Mouse (Mus musculus): ENCODE measurements around the gene Zfp760.
A peak's percentile ranks its signal among the peaks of the same experiment; 100 is the strongest.
"Not testable (repeated sequence)": the region's sequence is repeated elsewhere in the genome, so short reads cannot be mapped to it uniquely, and the experiment has no call there.

The Zfp760 gene

DNA sequence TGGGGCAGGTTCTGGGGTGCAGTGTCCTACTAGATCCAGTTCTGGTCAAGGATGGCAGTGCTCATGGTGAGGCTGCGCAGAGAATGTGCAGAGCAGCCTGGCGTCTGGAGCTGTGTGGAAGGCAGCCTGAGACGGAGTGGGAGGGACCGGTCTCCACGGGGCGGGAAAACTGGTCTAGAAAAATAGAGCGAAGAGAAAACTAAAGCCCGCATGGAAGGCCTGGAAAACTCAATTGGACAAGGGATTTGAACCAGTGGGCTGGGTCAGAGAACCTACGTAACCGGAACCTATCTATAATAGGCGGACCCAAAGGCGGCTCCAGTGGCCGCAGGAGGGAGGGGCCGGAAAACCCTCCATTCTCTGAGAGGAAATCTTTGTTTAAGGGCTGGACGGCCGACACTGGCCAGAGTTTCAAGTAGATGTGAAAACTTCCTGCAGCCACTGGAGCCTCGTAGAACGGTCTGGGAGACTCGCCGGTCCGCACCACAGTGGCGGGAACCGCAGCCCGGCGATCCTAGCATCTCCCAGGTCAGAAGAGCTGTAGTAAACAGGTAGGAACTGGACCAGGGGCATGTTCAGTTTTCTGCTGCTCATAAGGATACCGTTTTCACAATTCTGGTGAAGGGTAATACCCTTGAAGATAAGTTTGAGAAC lies at the start of gene Zfp760:
Zfp760 (plus strand) TSS at position 399 of the 654 bp plus-strand sequence.
- peak; percentile 92 for DNase-seq

DNA sequence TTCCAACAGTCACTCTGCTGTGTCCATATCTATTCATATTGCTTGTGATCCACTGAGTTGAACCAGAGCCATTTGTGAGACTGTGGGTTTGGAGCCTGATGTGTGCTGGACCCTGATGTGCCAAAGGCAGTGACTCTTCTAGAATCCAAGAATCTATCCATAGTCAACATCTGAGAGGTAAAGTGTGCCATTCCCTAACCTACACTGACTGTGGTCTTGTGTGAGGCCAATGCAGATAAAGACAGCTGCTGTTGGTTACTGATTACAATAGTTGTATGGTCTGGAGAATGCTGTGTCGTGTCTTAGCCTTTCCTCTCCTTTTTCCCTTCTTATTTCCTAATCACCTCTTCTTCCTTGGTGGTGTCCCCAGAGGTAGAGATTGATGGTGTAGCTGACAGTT lies 28.7 kb upstream of the Zfp760 start:
- not testable (repeated sequence) for DNase-seq

DNA sequence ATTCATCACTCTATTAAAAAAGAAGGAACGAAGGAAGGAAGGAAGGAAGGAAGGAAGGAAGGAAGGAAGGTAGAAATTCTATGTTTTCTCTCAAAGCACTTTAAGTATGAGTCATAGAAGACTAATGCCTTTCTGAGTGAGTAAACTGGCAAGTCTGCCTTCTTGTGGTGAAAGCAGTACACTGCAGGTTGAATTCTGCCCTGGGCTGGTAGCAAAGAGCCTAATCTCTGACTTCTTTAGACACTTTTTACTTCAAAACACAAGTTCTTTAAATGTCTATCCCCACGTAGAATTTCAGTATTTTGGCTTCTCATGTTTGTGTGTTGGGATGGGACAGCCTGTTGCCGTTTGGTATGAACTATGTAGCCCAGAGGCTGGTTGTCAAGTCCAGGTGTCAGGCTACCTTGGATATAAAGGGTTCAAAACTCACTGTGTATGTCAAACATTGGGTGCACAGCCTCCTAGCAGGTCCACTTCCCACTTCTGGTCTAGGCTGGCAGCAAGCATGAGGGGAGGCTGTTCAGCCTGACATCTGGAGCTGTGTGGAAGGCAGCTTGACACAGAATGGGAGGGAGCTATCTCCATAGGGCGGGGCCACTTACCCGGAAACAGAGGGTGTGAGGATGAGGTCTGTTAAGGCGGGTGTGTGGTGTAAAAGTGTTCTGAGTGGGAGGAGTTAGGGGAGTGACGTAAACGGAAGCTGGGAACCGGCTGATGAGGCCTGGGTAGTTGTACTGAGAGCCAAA lies 28.1 kb upstream of the Zfp760 start:
- DNase-seq = peak; percentile 90

DNA sequence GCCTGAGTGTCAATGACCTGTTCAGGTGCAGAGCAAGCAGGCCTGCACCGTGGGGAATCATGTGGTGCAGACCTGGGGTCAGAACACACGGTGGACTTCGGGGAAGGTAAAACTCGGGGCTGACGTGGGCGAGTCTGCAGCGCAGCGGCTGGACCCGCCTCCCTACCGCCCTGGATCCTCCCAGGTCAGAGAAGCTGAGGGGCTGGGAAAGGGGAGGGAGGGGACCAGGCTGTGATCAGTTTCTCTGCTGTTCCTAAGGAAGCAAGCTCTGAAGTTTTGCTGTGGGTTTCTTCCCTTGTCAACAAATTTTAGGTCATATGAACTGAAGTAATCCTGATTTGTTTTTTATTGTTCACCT lies 27.5 kb upstream of the Zfp760 start:
- DNase-seq = not testable (repeated sequence)

DNA sequence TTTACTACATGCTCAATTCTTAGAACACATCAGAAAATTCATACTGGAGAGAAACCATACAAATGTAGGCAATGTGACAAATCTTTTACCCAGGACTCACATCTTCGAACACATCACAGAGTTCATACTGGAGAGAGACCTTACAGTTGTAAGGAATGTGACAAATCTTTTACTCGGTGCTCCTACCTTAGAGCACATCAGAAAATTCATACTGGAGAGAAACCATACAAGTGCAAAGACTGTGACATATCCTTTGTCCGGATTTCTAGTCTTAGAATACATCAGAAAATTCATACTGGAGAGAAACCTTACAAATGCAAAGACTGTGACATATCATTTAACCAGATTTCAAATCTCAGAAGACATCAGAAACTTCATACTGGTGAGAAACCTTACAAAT lies 16.0 kb upstream of the Zfp760 start, which contains the start of gene Gm10226:
Gm10226 (plus strand) TSS at position 301 of the 400 bp plus-strand sequence.
- DNase-seq = no peak

DNA sequence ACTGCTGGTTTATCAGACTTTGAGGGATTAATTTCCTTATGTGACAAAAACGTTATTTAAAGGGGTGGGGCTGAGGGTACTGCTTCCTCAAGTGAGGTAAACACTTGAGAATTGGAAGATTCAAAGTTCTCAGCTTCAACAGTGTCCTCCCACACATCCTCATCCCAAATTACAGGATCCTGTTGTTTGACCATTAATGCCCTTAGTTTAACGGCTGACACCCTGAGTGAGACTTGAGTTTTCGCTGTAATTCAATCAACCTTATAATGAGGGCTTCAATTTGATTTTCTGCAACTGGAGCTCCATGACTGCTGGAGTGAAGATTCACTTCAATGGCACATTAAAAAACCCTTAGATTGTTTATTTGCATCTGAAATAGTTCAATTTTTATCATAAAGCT lies 14.2 kb upstream of the Zfp760 start:
- DNase-seq = no peak

DNA sequence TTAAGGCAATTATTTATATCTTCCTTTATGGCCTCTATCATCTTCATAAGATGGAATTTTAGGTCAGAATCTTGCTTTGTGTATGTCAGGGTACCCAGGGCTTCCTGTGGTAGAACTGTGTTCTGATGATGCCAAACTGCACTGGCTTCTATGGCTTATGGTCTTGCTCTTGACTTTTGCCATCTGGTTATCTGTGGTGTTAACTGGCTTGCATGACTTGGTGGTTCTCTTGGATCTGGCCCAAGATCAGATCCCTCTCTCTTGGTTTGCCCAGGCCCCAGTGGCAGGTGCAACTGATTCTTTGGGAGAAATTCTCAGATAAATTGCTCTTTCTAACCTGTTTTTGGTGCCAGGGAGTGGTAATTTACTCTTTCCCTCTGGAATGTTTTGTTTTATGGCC lies 11.5 kb upstream of the Zfp760 start:
- no peak for DNase-seq

DNA sequence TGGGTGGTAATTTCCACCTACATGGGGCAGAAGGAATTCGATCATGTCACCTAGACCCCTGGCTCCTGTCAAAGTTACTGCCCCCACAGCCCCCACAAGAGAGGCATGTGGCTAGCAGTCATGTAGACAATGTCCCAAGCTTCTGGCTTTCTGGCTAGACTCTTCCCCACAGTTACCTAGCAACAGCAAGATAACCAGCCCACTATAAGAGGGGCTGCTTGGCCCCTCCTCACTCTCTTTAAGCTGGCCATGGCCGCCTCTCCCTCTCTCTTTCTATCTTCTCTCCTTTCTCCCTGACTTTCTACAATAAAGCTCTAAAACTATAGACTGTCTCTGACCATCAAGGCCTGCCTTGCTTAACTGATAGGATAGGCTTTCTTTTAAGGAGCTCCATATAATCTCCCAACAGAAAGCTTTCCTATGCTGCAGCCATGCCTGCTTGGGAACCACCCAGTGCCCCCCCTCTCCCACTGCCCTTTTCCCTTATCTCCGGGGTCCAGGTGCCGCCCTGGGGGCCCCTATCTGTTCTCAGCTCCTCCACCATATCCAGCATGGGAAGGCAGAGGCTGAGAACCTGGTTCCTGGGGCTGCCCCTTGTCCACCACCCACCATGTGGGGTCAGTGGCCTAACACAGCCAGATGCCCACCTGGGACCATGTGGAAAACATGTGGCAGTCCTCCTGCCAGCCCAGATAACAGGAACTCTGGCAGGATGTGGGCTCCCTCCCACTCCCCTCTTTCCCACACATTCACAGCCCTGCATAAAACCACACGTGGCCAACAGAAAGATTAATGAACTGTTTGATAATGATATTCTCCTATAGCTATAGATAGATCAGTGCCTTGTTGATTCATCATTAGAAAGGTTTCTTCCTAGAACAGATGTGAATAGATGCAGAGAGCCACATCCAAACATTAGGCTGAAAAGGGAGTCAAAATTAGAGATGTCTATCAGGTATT lies 5.0 kb upstream of the Zfp760 start:
- DNase-seq = no peak

DNA sequence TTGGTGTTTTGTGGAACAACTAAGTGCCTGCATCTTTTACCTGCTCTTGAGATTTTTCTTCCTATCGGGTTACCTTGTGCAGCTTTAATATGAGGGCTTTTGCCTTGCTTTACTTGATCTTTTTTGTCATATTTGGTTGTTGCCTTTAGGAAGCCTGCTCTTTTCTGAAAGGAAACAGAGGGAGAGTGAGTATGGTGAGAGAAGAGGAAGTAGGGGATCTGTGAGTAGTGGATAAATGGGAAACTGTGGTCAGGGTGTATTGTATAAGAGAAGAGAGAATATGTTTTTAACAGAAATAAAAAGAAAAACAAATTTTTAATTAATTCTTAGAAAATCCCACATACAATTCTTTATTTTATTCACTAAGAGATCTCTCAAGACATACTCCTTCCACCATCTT lies 4.1 kb upstream of the Zfp760 start:
- DNase-seq = no peak

DNA sequence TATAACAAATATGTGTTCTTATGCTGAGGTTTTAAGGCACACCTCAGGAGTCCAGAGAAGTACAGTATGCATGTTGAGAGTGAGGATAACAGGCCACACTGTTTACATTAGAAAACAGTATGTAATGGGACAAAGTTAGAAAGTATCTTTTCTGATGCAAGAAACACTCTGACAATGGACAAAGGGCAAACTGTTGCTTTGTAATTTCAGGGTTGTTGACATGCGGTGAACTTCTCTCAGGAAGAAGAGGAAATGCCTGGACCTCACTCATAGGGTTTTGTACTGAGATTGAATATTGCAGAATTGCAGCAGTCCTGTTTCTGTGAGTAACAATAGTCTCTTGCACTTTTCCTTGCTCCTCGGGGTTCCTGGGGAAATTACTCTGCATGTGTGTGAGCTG lies 860 bp downstream of the Zfp760 start:
- DNase-seq = no peak

DNA sequence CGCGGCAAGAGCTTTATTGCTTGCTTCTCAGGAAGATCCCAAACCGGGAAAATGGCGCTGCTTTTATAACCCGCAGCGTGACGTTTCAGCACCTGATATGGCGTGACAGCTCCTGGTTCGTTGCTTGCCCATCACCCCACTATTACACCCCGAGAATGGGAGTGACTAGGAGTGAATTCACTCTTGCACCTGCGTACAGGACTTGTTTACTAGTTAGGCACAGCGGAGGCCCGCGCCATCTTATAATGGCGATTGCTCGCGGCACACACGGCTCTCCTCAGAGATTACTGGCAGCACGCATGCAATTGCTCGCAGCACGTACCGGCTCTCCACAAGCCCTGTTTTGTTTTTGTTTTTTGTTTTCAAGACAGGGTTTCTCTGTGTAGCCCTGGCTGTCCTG lies 23.0 kb downstream of the Zfp760 start, which contains the start of gene Zfp229:
Zfp229 (plus strand) TSS at position 301 of the 400 bp plus-strand sequence.
- DNase-seq = not testable (repeated sequence)

DNA sequence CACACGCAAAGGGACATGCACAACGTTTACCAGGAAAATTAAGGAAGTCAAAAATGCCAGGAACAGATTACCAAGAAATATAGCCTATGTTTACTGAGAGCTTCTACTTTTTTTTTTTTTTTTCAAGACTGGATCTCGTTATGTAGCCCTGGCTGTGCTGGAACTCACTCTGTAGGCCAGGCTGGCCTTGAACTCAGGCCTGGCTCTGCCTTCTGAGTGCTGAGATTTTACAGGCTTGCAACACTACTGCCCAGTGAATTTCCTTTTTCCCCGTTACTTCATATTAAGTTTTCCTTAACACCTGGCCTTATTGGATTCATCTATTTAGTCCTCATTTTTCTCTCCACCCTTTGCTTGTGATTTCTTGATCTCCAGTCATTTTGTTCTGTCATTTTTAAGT lies 25.5 kb downstream of the Zfp760 start:
- DNase-seq = peak; percentile 7

DNA sequence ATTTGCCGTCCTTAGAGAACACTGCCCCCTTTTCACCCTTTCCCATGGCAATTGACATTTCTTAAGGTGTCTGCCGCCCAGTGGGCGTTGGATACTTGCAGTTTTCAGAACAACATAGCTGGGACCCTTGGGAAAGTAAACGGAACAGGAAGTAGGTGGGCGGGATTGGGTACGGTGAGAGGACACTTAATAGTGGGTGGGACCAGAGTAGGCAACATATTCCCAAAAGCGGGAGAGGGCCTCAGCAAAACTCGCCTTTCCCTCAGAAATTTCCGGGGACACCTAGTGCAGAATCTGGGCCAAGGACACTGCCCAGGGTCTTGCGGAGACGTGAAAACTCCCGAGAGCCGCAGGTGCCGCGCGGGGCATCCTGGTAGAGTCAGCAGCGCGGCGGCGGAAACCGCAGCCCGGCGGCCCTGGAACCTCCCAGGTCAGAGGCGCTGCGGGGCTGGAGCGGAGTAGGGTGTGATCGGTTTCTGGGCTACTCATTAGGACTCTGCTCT lies 26.0 kb downstream of the Zfp760 start:
- DNase-seq = peak; percentile 80

DNA sequence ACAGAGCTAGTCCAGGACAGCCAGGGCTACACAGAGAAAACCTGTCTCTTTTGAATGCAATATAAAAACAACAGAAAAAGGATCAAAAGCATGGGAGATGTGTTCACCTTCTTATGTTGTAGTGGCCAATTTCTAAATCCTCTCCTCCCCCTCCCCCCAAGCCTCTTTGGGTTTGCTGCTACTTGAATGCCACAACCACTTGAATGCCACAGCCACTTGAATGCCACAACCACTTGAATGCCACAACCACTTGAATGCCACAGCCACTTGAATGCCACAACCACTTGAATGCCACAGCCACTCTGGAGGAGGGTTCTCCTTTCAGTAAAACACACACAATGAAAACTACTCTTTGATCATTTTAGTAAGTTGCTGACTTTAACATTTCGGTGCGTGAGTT lies 45.2 kb downstream of the Zfp760 start:
- no peak for DNase-seq

DNA sequence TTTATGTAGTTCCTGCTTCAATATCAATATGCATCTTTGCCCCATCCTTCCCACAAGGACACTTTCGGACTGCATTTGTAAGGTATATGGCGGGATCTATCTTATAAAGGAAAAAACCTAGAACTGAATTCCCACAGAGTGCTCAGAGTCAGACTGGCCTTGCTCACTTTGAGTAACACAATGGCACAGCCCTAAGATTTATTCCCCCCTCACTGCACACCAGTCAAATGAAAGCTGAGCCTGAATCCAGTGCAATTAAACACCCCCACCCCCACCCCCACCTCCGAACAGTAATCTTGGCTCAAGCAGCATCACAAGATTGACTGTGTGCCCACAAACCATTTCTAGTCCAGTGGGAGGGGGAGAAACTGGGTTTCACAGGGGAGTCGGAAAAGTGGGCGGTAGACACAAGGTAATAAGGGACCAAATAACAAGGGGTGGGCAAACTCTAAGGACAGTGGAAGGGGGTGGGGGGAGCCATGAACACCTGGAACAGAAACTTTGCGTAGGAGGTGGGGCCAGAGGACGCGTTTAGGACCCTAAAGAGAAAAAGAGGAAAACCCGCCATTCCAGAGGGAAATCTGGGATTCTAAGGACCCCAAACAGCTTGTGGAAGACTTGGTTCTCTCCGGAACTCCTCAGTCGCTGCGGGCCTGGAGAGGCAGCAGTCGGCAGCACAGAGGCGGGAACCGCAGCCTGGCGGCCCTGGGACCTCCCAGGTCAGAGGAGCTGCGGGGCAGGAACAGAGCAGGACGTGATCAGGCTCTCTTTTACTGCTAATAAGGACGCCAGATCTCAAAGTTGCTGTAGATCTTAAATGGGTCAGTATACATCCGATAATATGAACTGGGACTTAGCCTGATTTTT lies 46.0 kb downstream of the Zfp760 start:
- peak; percentile 24 for DNase-seq

DNA sequence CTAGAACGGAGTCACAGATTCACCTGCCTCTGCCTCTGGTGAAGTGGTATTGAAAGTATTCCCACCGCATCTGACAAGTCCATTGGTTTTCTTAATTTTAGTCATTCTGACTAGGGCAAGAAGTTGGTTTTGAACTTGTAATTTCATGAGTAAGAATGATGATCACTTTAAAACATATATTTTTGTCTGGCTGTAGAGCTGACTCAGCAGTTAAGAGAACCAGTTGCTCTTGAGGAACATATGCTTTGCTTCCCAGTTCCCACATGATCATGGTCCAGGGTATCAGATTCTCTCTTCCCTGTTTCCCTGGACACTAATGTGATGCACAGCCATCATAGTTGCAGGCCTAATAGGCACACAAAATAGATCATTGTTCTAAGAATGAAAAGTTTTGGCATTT lies 62.8 kb downstream of the Zfp760 start:
- no peak for DNase-seq
